Mouse (Mus musculus): ENCODE measurements at regions not wholly inside any gene's neighbourhood (a gene's known extent, or its start where the extent isn't known, plus 50 kb on each side); places are given as distances from the start of the nearest gene placed in this dataset.

GRCm38 (mm10) chr4:54340106-54340505 lies 514.3 kb downstream of the Tmem38b start:
- Histone ChIP-seq H3K9ac (ENCODE audit: low read depth, low read length) (no peak overlapping the region), H3K4me2 (no peak overlapping the region), H3K4me3 (ENCODE audit: low read depth, low read length) (no peak overlapping the region), H3K36me3 (ENCODE audit: control insufficient read depth, insufficient read depth, low read length) (no peaks in the 10 kb centered on the region), H3K27ac (ENCODE audit: low read depth, low read length) (no peak overlapping the region), H3K9me3 (replicated peaks; ENCODE audit: control insufficient read depth, low read length) (no peaks in the 10 kb centered on the region), H3K27me3 (ENCODE audit: control insufficient read depth, insufficient read depth, low read length) (no peaks in the 10 kb centered on the region), H3K4me1 (ENCODE audit: control insufficient read depth, insufficient read depth, low read length) (peaks cover 6% of the 10 kb centered on the region)
- WGBS (ENCODE audit: insufficient replicate concordance) = 68% methylated on average over 1 of the region's 1 CpGs
- no peak for ATAC-seq (replicated peaks; ENCODE audit: insufficient number of reproducible peaks, low FRiP score, low TSS enrichment)

- WGBS (ENCODE audit: insufficient replicate concordance) = 66% methylated on average over 8 of the region's 8 CpGs
Observed at GRCm38 (mm10) chr4:54353657-54354390, 528.0 kb downstream of the Tmem38b start.

GRCm38 (mm10) chr4:54354391-54354726 lies 528.5 kb downstream of the Tmem38b start:
- Histone ChIP-seq H3K36me3 (ENCODE audit: control insufficient read depth, insufficient read depth, low read length) (no peaks in the 10 kb centered on the region), H3K9ac (ENCODE audit: low read depth, low read length) (no peak overlapping the region), H3K4me3 (ENCODE audit: low read depth, low read length) (no peak overlapping the region), H3K27me3 (ENCODE audit: control insufficient read depth, insufficient read depth, low read length) (no peaks in the 10 kb centered on the region), H3K27ac (ENCODE audit: low read depth, low read length) (no peak overlapping the region), H3K4me2 (no peak overlapping the region), H3K9me3 (replicated peaks; ENCODE audit: control insufficient read depth, low read length) (no peaks in the 10 kb centered on the region), H3K4me1 (ENCODE audit: control insufficient read depth, insufficient read depth, low read length) (0 out of 2 replicates have a peak, but pooled peaks cover 4% of the 10 kb centered on the region)
- ATAC-seq (replicated peaks; ENCODE audit: insufficient number of reproducible peaks, low FRiP score, low TSS enrichment) = no peak
- WGBS (ENCODE audit: insufficient replicate concordance) = 63% methylated on average over 4 of the region's 4 CpGs

More at GRCm38 (mm10) chr4:54353657-54354390, 528.0 kb downstream of the Tmem38b start:
- no peak overlapping the region for H3K9ac ChIP-seq (ENCODE audit: low read depth, low read length)
- H3K36me3 ChIP-seq (ENCODE audit: control insufficient read depth, insufficient read depth, low read length) = no peaks in the 10 kb centered on the region
- 0 out of 2 replicates have a peak, but pooled peaks cover 4% of the 10 kb centered on the region for H3K4me1 ChIP-seq (ENCODE audit: control insufficient read depth, insufficient read depth, low read length)
- no peaks in the 10 kb centered on the region for H3K9me3 ChIP-seq (replicated peaks; ENCODE audit: control insufficient read depth, low read length)
- H3K27ac ChIP-seq (ENCODE audit: low read depth, low read length) = no peak overlapping the region
- no peak overlapping the region for H3K4me3 ChIP-seq (ENCODE audit: low read depth, low read length)
- no peak overlapping the region for H3K4me2 ChIP-seq
- ATAC-seq (replicated peaks; ENCODE audit: insufficient number of reproducible peaks, low FRiP score, low TSS enrichment) = no peak
- no peaks in the 10 kb centered on the region for H3K27me3 ChIP-seq (ENCODE audit: control insufficient read depth, insufficient read depth, low read length)

- 0 out of 2 replicates have a peak, but pooled peaks cover 4% of the 10 kb centered on the region for H3K4me1 ChIP-seq (ENCODE audit: control insufficient read depth, insufficient read depth, low read length)
- no peaks in the 10 kb centered on the region for H3K9me3 ChIP-seq (replicated peaks; ENCODE audit: control insufficient read depth, low read length)
- no peak overlapping the region for H3K9ac ChIP-seq (ENCODE audit: low read depth, low read length)
- no peaks in the 10 kb centered on the region for H3K36me3 ChIP-seq (ENCODE audit: control insufficient read depth, insufficient read depth, low read length)
- 53% methylated on average over 7 of the region's 7 CpGs for WGBS (ENCODE audit: insufficient replicate concordance)
- no peak overlapping the region for H3K27ac ChIP-seq (ENCODE audit: low read depth, low read length)
- no peak overlapping the region for H3K4me2 ChIP-seq
- ATAC-seq (replicated peaks; ENCODE audit: insufficient number of reproducible peaks, low FRiP score, low TSS enrichment) = no peak
- no peaks in the 10 kb centered on the region for H3K27me3 ChIP-seq (ENCODE audit: control insufficient read depth, insufficient read depth, low read length)
- no peak overlapping the region for H3K4me3 ChIP-seq (ENCODE audit: low read depth, low read length)
Observed at GRCm38 (mm10) chr4:54355381-54356040, 529.7 kb downstream of the Tmem38b start.

- Histone ChIP-seq H3K36me3 (ENCODE audit: control insufficient read depth, insufficient read depth, low read length) (no peaks in the 10 kb centered on the region), H3K9me3 (replicated peaks; ENCODE audit: control insufficient read depth, low read length) (no peaks in the 10 kb centered on the region), H3K27me3 (ENCODE audit: control insufficient read depth, insufficient read depth, low read length) (no peaks in the 10 kb centered on the region), H3K9ac (ENCODE audit: low read depth, low read length) (no peak overlapping the region), H3K4me1 (ENCODE audit: control insufficient read depth, insufficient read depth, low read length) (0 out of 2 replicates have a peak, but pooled peaks cover 4% of the 10 kb centered on the region), H3K4me3 (ENCODE audit: low read depth, low read length) (no peak overlapping the region), H3K27ac (ENCODE audit: low read depth, low read length) (no peak overlapping the region), H3K4me2 (no peak overlapping the region)
- no peak for ATAC-seq (replicated peaks; ENCODE audit: insufficient number of reproducible peaks, low FRiP score, low TSS enrichment)
- 51% methylated on average over 2 of the region's 2 CpGs for WGBS (ENCODE audit: insufficient replicate concordance)
Observed at GRCm38 (mm10) chr4:54356041-54356427, 530.2 kb downstream of the Tmem38b start.

GRCm38 (mm10) chr4:54370909-54371308 lies 545.1 kb downstream of the Tmem38b start:
- Histone ChIP-seq H3K36me3 (ENCODE audit: control insufficient read depth, insufficient read depth, low read length) (no peaks in the 10 kb centered on the region), H3K4me3 (ENCODE audit: low read depth, low read length) (no peak overlapping the region), H3K27ac (ENCODE audit: low read depth, low read length) (no peak overlapping the region), H3K4me1 (ENCODE audit: control insufficient read depth, insufficient read depth, low read length) (peaks cover 17% of the 10 kb centered on the region), H3K4me2 (no peak overlapping the region), H3K27me3 (ENCODE audit: control insufficient read depth, insufficient read depth, low read length) (no peaks in the 10 kb centered on the region), H3K9me3 (replicated peaks; ENCODE audit: control insufficient read depth, low read length) (no peaks in the 10 kb centered on the region), H3K9ac (ENCODE audit: low read depth, low read length) (no peak overlapping the region)
- no peak for ATAC-seq (replicated peaks; ENCODE audit: insufficient number of reproducible peaks, low FRiP score, low TSS enrichment)
- 62% methylated on average over 3 of the region's 3 CpGs for WGBS (ENCODE audit: insufficient replicate concordance)

- 55% methylated on average over 7 of the region's 7 CpGs for WGBS (ENCODE audit: insufficient replicate concordance)
- H3K27ac ChIP-seq (ENCODE audit: low read depth, low read length) = no peak overlapping the region
- H3K4me1 ChIP-seq (ENCODE audit: control insufficient read depth, insufficient read depth, low read length) = peaks cover 17% of the 10 kb centered on the region
- H3K4me2 ChIP-seq = no peak overlapping the region
- H3K9ac ChIP-seq (ENCODE audit: low read depth, low read length) = no peak overlapping the region
- no peaks in the 10 kb centered on the region for H3K9me3 ChIP-seq (replicated peaks; ENCODE audit: control insufficient read depth, low read length)
- no peak for ATAC-seq (replicated peaks; ENCODE audit: insufficient number of reproducible peaks, low FRiP score, low TSS enrichment)
- H3K36me3 ChIP-seq (ENCODE audit: control insufficient read depth, insufficient read depth, low read length) = no peaks in the 10 kb centered on the region
- H3K4me3 ChIP-seq (ENCODE audit: low read depth, low read length) = no peak overlapping the region
- H3K27me3 ChIP-seq (ENCODE audit: control insufficient read depth, insufficient read depth, low read length) = no peaks in the 10 kb centered on the region
Observed at GRCm38 (mm10) chr4:54371418-54371957, 545.6 kb downstream of the Tmem38b start.

GRCm38 (mm10) chr4:54373606-54374005 lies 547.8 kb downstream of the Tmem38b start:
- Histone ChIP-seq H3K4me1 (ENCODE audit: control insufficient read depth, insufficient read depth, low read length) (peaks cover 17% of the 10 kb centered on the region), H3K9ac (ENCODE audit: low read depth, low read length) (no peak overlapping the region), H3K27me3 (ENCODE audit: control insufficient read depth, insufficient read depth, low read length) (no peaks in the 10 kb centered on the region), H3K36me3 (ENCODE audit: control insufficient read depth, insufficient read depth, low read length) (no peaks in the 10 kb centered on the region), H3K9me3 (replicated peaks; ENCODE audit: control insufficient read depth, low read length) (no peaks in the 10 kb centered on the region), H3K27ac (ENCODE audit: low read depth, low read length) (peak overlapping the region; percentile 38; the same call in 1 of the 2 replicates), H3K4me3 (ENCODE audit: low read depth, low read length) (no peak overlapping the region), H3K4me2 (peak overlapping the region; percentile 29; the same call in 1 of the 2 replicates)
- 0% methylated on average over 2 of the region's 2 CpGs for WGBS (ENCODE audit: insufficient replicate concordance)
- peak; percentile 69 for ATAC-seq (replicated peaks; ENCODE audit: insufficient number of reproducible peaks, low FRiP score, low TSS enrichment)

All from heart, embryonic 11.5 days (tissue).